Mouse (Mus musculus) splenic B cell, adult 2 months (primary cell): Measurements from ENCODE around the gene Akap9.
"Not testable (repeated sequence)": the region's sequence is repeated elsewhere in the genome, so short reads cannot be mapped to it uniquely, and the experiment has no call there.

Experiments
- DNase-seq: peaks from one replicate; pipeline ENCODE4 v3.0.0-alpha.2; 2011; ENCODE audit warnings: low read depth, low spot score
- H3K27me3 ChIP-seq: 2 replicates; pipeline ENCODE4 v1.6.1; 2012; ENCODE audit warnings: mild to moderate bottlenecking, low read length, moderate library complexity, mixed read lengths; ENCODE audit not compliant: control insufficient read depth, poor library complexity, insufficient read depth, severe bottlenecking
- H3K36me3 ChIP-seq: 2 replicates; pipeline ENCODE4 v1.6.1; 2012; ENCODE audit warnings: mild to moderate bottlenecking, low read length, moderate library complexity, mixed read lengths; ENCODE audit not compliant: control insufficient read depth, poor library complexity, insufficient read depth, severe bottlenecking

The Akap9 gene

GRCm38 (mm10) chr5:4004531-4005469 is 76.9 kb downstream of the Akap9 start:
- no peak for DNase-seq
- H3K36me3 ChIP-seq: peaks cover 6% of the 10 kb centered on the region
- no peaks in the 10 kb centered on the region for H3K27me3 ChIP-seq

GRCm38 (mm10) chr5:4006606-4007005 is 78.8 kb downstream of the Akap9 start:
- H3K27me3 ChIP-seq: no peaks in the 10 kb centered on the region
- H3K36me3 ChIP-seq: peaks cover 12% of the 10 kb centered on the region
- DNase-seq: no peak

DNA sequence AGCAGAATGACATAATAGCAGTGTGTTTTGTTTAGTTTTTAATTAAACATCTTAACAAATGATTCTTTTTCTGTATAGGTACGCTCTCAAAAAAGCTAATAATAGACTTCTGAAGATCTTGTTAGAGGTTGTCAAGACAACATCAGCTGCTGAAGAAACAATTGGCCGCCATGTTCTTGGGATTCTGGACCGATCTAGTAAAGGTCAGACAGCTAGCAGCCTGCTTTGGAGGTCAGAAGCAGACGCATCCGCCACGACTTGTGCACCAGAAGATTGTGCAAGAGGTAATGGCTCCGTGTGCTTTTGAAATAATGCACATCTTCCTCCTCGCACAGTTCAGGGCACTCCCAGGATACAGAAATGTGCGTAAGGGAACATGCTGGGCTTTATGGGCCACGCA is 80.4 kb downstream of the Akap9 start:
- peaks cover 12% of the 10 kb centered on the region for H3K36me3 ChIP-seq
- DNase-seq: no peak
- no peaks in the 10 kb centered on the region for H3K27me3 ChIP-seq

DNA sequence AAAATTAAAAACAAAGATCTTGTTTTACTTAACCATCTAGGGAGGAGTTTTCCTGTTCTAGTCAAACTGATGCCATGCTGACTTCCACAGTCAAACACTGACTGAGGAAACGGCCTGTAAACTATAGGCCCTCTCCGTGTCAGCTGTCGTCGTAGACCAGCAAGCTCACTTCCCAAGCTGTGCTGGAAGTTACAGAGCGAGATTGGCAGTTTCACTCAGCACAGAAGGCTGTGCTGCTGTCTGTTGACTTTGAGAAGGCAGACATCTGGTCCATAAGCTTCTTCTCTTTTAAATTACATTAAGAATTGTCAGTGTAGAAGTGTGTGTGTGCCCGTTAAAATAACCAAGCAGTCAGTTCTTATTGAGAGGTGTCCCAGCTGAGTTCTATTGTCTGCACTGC is 81.7 kb downstream of the Akap9 start:
- no peak for DNase-seq
- Histone ChIP-seq H3K27me3 (no peaks in the 10 kb centered on the region), H3K36me3 (peaks cover 10% of the 10 kb centered on the region)

- H3K27me3 ChIP-seq, H3K36me3 ChIP-seq: not testable (repeated sequence)
Observed at GRCm38 (mm10) chr5:4017646-4018045, 89.8 kb downstream of the Akap9 start.

GRCm38 (mm10) chr5:4019377-4019776 is 91.5 kb downstream of the Akap9 start:
- Histone ChIP-seq H3K27me3 (no peaks in the 10 kb centered on the region; the same call in 1 of the 2 replicates), H3K36me3 (no peaks in the 10 kb centered on the region; the same call in 1 of the 2 replicates)
- no peak for DNase-seq

More at GRCm38 (mm10) chr5:4017646-4018045, 89.8 kb downstream of the Akap9 start:
- not testable (repeated sequence) for DNase-seq

- no peak for DNase-seq
- Histone ChIP-seq H3K36me3 (no peaks in the 10 kb centered on the region; the same call in 1 of the 2 replicates), H3K27me3 (no peaks in the 10 kb centered on the region; the same call in 1 of the 2 replicates)
Observed at GRCm38 (mm10) chr5:4020018-4020417, 92.2 kb downstream of the Akap9 start.

GRCm38 (mm10) chr5:4023186-4023585 is 95.3 kb downstream of the Akap9 start:
- DNase-seq: no peak
- Histone ChIP-seq H3K36me3 (peaks cover 2% of the 10 kb centered on the region; the same call in 1 of the 2 replicates), H3K27me3 (no peaks in the 10 kb centered on the region; the same call in 1 of the 2 replicates)

GRCm38 (mm10) chr5:4023742-4024681 is 96.2 kb downstream of the Akap9 start:
- H3K27me3 ChIP-seq: no peaks in the 10 kb centered on the region; the same call in 1 of the 2 replicates
- peaks cover 2% of the 10 kb centered on the region; the same call in 1 of the 2 replicates for H3K36me3 ChIP-seq
- no peak for DNase-seq

DNA sequence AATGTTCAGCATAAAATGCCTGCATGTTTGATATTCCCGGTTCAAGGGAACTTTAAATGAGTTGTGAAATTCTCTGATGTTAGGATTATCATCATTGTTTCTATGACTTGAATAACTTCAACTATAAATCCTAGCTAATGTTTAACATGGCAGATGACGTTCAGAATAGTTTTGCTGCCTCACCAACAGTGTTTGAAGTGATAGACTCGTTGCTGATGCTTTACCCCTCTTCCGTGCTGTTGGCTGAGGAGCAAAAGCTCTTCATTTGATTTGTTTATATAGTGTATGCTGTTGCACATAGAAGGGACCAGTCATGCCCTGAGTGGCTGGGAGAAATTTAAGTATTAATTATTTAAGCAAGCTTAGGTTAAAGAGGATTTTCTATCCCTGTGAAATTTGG is 96.9 kb downstream of the Akap9 start:
- no peak for DNase-seq
- H3K27me3 ChIP-seq: no peaks in the 10 kb centered on the region; the same call in 1 of the 2 replicates

DNA sequence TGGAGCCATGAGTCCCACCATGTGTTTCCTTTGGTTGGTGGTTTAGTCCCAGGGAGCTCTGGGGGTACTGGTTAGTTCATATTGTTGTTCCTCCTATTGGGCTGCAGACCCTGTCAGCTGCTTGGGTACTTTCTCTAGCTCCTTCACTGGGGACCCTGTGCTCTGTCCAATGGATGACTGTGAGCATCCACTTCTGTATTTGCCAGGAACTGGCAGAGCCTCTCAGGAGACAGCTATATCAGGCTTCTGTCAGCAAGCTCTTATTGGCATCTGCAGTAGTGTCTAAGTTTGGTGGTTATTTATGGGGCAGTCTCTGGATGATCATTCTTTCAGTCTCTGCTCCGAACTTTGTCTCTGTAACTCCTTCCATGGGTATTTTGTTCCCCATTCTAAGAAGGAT is 98.5 kb downstream of the Akap9 start:
- DNase-seq, H3K27me3 ChIP-seq, H3K36me3 ChIP-seq: not testable (repeated sequence)

More for the DNA sequence above, 96.9 kb downstream of the Akap9 start:
- peaks cover 2% of the 10 kb centered on the region; the same call in 1 of the 2 replicates for H3K36me3 ChIP-seq

DNA sequence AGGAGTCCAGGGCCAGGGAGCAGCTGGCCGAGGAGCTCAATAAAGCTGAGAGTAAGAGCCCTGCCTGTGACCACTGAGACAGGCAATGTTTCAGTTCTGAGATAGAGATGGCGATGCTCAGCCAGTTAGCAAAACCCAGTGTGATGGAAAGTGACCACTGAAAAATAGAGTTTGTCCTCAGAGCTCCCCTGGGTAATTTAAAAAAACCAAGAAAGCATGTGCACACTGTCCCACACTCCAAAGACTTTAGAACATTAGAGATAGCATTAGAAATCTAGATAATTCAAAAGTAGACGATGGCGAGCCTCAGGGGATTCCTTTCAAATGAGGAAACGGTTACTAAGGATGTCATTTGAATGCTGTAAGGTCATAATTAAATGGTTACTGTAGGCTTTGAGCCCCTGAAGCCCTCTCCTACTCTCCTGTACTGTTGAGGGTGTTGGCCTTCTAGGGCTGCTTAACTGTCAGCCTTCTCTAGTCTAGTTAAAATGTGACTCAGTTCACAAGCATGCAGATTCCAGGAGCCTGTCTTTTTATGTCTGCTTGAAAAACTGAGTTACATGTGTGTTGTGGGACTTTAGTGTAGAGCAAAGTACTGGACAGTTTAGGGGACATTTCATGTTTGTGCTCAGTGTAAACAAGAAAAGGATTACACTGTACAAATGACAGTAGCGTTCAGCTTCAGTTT is 100.8 kb downstream of the Akap9 start:
- DNase-seq: no peak
- Histone ChIP-seq H3K36me3 (peaks cover 2% of the 10 kb centered on the region; the same call in 1 of the 2 replicates), H3K27me3 (no peaks in the 10 kb centered on the region)

- Histone ChIP-seq H3K27me3 (no peaks in the 10 kb centered on the region), H3K36me3 (peaks cover 7% of the 10 kb centered on the region; the same call in 1 of the 2 replicates)
- no peak for DNase-seq
Observed at GRCm38 (mm10) chr5:4031846-4032245, 104.0 kb downstream of the Akap9 start.

GRCm38 (mm10) chr5:4036686-4037085 is 108.8 kb downstream of the Akap9 start:
- DNase-seq: peak; percentile 11
- Histone ChIP-seq H3K27me3 (no peaks in the 10 kb centered on the region), H3K36me3 (peaks cover 5% of the 10 kb centered on the region)
